Mouse (Mus musculus): ENCODE results near the gene Zfyve28.

GRCm38 (mm10) chr5:34183976-34184375 lies 104.3 kb downstream of the Zfyve28 start:
- TF ChIP-seq GATA1 (IDR thresholded peaks at IDR 0.05; ENCODE audit: borderline replicate concordance, low read length) (no peak), FLI1 (IDR thresholded peaks at IDR 0.05; ENCODE audit: low read length) (no peak)
